Mouse (Mus musculus): ENCODE data around the gene Mterf1b.
"Not testable (repeated sequence)": the region's sequence is repeated elsewhere in the genome, so short reads cannot be mapped to it uniquely, and the experiment has no call there.

Mterf1b gene

DNA sequence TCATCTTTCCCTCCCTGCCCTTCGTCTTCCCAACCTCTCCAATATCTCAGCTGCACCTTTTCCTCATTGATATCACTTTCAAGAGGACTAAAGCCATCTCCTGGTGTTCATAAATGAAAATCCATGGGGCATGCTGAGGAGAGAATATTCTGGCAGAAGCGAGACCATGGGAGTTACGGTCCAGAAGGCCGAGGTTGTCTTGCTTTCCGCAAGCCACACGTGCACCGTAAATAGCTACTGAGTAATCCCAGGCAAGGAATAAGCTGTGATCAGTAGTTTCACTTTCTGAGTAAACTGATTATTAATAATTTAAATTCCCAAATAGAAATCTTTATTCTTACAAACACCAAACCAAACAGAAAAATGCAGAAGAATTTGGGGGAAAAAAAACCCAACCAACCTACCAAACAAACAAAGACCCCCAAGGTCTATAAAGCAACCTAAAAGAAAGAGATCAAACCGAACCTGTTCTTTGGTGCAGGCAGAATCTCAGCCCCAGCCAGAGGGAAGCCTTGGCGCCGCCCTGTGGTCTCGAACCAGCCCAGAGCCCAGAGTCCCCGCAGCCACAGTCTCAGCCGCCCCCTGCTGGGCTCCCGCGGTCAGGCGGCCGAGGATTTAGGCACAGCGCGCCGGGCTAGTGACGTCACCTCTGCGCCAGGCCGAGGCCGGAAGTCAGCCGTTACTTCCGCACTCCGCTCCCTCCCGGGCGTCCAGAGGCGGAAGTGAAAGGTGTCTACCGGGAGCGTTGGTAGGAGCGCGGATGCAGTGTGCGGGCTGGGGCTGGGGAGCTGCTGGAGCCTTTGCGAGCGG is at the start of gene Mterf1b:
TSS of gene Mterf1b (plus strand) at position 697 of the 810 bp plus-strand sequence.
- DNase-seq (ENCODE audit: low read depth, low spot score), result peak; percentile 59

DNA sequence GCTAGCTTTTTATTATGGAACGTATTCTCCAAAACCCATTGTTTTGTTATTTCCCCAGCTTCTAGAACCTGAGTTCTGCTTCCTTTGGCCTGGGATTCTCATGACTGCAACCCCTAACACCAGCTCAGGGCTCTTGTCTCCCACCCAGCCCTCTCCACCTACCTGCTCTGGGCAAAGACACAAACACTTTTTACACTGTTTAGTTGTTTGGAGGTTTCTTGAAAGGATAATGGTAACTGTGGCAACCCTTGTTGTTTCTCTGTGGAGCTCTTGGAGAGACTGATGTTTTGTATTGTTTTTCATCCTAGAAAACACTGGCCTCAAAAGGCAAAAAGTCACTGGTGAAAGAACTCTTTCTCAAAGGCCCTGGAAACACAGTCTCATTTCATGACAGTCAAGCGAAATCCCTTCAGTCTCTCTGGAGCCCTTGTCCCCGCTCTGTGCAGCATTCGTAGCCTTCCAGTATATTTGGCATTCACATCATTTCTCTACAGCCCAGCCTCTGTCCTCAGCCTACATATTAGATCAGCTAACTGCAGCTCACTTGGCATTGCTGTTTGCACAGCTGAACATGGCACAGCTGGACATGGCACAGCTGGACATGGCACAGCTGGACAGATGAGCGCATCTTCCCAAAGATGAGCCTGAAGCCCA is 32.6 kb upstream of the Mterf1b start:
- DNase-seq (ENCODE audit: low read depth, low spot score), result not testable (repeated sequence)

DNA sequence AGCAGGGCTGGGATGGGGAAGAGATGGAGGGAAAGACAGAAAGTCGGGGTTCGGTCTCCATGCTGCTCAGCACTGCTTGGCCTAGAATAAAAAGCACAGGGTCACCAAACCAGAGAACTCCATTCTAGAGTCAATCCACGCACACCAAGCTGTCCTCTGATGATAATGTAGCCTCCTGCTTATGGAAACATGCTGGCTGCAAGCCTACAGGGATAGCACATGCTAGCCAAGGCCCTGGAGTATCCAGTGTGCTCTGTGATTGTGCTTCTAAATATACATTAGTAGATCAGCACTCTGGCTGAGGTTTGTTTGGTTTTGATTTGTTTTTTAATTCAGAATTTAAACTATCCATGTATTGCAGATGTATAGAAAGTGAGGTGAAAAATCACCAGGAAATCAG is 30.6 kb upstream of the Mterf1b start:
- no peak for DNase-seq (ENCODE audit: low read depth, low spot score)

GRCm38 (mm10) chr5:4162461-4162860 is 29.7 kb upstream of the Mterf1b start:
- no peak for DNase-seq (ENCODE audit: low read depth, low spot score)

- DNase-seq (ENCODE audit: low read depth, low spot score), result peak; percentile 39
Measured at GRCm38 (mm10) chr5:4167813-4168529, 24.2 kb upstream of the Mterf1b start.

- DNase-seq (ENCODE audit: low read depth, low spot score), result not testable (repeated sequence)
Measured at GRCm38 (mm10) chr5:4168530-4168926, 23.6 kb upstream of the Mterf1b start.

DNA sequence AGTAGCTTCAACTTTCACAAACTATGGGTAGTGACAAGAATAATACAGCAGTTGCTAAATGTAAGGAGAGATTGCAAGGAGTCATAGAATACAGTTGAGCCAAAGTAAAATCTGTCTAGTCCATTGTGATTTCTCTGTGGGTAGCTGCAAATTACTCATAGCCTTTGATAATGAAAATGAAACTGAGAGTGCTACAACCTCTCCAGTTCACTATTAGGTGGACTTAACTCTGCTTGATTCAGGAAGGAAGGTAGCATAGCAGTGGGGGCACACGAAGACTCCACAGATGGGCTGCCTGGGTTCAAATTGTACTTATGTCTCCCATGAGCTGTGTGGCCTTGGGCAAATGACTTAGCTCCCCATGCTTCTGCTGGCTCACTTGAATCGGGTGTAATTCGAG is 15.7 kb upstream of the Mterf1b start:
- DNase-seq (ENCODE audit: low read depth, low spot score), result peak; percentile 38

GRCm38 (mm10) chr5:4179364-4179763 is 12.8 kb upstream of the Mterf1b start:
- peak; percentile 29 for DNase-seq (ENCODE audit: low read depth, low spot score)

GRCm38 (mm10) chr5:4186815-4187214 is 5.4 kb upstream of the Mterf1b start:
- DNase-seq (ENCODE audit: low read depth, low spot score), result no peak

DNA sequence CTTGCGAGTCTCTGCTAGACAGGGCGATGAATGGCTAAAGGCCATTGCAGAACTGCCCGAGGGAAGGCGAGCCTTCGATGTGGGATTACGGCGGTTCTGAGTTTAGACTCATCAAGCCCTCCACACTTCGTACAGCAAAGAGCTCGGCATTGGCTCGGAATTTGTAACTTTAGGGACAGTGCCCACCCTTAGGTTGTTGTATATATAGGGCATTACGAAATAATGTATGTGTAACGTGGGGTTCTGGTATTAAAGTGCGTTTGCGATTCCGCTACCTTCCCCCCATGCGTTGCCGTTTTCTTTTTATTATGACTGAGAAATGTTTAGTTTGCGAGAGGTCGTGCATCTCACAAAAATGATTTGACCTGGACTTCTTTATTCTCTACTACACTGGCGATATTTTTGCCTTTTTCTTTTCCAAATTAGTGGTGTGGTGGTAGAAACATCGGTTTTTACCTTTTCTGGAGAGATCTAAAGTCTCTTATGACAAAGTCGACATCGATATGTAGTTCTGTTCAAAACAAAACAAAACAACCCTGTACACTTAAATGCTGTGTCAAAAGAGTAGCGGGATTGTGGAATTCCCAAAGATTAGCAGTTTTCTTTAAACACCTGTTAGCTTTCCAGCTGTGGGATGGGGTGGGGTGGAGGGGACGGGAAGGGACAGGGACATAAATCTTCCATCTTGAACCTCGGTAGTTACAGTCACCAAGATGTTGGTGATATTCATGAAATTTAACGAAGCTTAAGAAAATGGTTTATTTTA is 497 bp downstream of the Mterf1b start:
- peak; percentile 51 for DNase-seq (ENCODE audit: low read depth, low spot score)

- no peak for DNase-seq (ENCODE audit: low read depth, low spot score)
Measured at GRCm38 (mm10) chr5:4193247-4193628, 1.1 kb downstream of the Mterf1b start.

DNA sequence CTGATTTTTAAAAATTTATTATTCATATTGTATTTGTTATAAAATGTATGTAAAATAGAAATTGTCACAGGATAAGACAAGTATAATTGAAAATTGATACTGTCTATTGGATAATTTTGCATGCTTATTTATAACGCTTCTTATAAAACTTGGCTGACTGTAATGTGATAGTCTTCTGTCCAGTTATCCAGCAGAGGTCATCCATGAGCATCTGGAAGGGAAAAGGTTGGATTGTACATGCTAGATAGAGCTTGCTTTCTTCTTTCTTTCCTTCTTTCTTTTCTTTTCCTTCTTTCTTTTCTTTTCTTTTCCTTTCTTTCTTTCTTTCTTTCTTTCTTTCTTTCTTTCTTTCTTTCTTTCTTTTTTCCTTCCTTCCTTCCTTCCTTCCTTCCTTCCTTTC is 2.0 kb downstream of the Mterf1b start:
- DNase-seq (ENCODE audit: low read depth, low spot score), result no peak

DNA sequence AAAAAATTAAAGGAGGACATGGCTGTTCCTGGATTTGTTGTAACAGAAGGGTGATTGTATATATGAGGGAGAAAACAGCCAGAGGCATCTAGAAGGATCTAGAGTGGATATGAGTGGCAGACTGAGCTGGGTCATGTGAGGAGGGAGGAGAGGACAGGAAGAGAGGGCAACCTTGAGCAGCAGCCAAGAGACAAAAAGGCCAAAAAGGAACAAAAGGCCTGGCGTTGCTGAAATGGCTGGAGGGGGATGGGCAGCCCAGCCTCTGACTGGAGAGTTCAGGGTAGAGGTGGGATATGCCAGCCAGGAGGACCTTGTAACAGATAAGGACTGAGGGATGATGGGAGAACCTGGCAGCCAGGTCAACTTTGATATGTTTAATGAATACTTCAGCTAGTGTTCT is 2.9 kb downstream of the Mterf1b start:
- DNase-seq (ENCODE audit: low read depth, low spot score), result no peak

- DNase-seq (ENCODE audit: low read depth, low spot score), result peak; percentile 39
Measured at GRCm38 (mm10) chr5:4201368-4201767, 9.2 kb downstream of the Mterf1b start.

DNA sequence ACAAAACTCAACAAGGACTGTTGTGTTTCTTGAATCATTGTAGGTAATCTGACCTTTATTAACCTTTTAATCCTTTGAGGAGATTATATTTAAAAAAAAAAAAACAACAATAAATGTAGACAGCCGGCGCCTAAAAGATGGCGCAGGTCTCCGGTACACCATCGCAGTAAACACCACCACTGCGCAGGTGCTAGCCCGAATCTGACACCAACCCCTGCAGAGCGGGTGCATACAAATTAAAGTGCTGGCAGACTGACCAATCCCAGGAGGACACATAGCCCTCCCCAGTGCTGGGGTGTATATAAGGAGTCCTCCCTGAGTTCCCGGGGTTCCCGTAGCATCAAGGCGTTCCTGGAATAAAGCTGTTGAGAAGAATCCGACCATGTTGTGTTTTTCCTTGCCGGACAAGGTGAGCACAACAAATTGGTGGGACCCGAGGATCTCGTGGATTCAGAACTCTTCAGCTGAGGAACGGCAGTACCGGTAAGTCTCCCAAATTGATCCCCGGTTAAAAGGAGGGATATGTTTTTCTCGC is 10.2 kb downstream of the Mterf1b start:
- not testable (repeated sequence) for DNase-seq (ENCODE audit: low read depth, low spot score)

DNA sequence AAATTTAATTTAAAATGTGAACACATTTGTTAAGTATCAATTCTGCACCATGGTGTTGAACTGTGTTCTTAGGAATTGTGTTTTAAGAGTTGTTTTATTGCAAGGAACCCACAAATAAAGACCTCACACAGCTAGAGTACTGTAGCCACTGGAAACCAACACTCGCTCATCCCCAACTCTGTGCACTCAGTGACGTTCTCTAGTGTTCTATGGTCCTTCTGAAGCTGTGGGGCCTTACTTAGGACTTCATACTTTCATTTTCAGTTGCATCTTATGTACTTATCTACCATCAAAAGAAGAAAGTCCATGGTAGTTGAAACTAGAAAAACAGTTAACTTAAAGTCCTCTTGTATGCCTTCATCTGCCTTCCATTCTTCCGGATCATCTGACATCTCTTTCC is 17.9 kb downstream of the Mterf1b start:
- not testable (repeated sequence) for DNase-seq (ENCODE audit: low read depth, low spot score)

- no peak for DNase-seq (ENCODE audit: low read depth, low spot score)
Measured at GRCm38 (mm10) chr5:4221309-4221708, 29.1 kb downstream of the Mterf1b start.

DNA sequence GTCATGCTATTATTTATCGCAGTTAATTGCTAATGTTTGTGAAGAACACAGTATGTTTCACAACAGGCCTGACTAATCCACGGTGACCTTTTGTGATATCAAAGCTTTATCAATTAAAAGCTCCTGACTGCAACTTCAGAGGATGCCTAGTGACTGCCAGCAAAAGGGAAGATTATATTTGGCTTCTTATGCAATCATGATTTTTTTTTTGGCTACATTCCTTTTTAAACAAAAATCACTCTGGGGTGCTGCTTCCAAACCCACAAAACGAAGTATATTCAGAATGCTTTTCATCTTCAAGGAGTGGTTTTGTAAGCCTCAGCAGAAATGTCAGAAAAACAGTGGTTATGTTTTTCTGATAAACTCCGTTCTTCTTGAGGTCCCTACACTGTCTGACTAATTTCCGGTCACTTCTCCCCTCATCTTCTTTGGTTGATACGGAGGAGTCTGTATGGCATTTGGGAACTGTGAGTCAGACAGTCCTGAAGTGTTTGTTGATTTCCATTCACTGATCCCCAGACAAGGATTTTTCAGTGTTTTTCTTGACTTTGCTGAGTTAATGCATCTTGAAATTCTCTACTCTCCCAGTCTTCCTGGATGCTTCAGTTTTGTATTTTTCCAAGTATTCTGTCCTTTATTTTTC is 29.9 kb downstream of the Mterf1b start:
- no peak for DNase-seq (ENCODE audit: low read depth, low spot score)

- DNase-seq (ENCODE audit: low read depth, low spot score), result no peak
Measured at GRCm38 (mm10) chr5:4232163-4232562, 40.0 kb downstream of the Mterf1b start.

- no peak for DNase-seq (ENCODE audit: low read depth, low spot score)
Measured at GRCm38 (mm10) chr5:4234505-4234904, 42.3 kb downstream of the Mterf1b start.

DNA sequence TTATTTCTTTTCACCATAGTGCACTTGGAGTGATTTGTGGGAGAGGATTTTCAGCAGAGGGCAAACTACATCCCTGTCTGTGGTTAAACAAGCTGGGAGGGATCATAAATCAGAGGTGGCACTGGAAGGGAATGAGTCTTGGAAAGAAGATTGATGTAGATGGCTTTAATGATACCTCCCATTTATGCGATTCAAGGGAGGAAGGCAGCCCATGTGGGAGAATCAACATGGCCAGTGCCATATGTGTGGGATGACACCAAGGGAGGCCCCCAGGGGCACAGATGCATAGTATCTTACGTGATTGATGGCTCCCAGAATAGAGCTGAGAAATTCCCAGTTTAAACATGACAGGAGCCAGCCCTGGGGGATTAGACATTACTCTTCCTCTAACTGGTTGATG is 48.0 kb downstream of the Mterf1b start:
- no peak for DNase-seq (ENCODE audit: low read depth, low spot score)

All from A20 (cell line).